Mouse (Mus musculus) cerebellum, adult 18-20 months (tissue): ENCODE results near the gene Vmn2r52.
"Not testable (repeated sequence)": the region's sequence is repeated elsewhere in the genome, so short reads cannot be mapped to it uniquely, and the experiment has no call there.

Experiments
- DNase-seq, 2 experiments: peaks; one replicate each; pipeline ENCODE4 v3.0.0; 2021

Gene Vmn2r52

DNA sequence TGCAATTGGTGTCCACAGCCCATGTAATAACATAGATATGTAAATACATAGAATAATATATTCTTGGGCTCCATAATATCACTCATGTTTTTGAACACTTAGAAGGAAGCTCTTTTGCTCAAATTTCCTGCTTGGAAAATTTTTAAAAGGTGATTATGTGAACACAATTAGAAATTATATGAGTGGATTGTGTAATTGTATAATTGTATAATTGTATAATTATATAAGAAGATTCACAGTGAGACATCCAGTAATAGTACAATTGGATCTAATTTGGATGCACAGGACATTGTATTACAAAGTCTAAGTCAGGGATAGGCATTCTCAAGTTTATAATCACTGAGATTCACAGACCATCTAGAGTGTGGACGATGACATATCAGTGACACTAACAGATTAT, at the start of gene Vmn2r52:
Gene Vmn2r52 (minus strand): TSS at position 101 of the 400 bp plus-strand sequence.
- no peak for DNase-seq

DNA sequence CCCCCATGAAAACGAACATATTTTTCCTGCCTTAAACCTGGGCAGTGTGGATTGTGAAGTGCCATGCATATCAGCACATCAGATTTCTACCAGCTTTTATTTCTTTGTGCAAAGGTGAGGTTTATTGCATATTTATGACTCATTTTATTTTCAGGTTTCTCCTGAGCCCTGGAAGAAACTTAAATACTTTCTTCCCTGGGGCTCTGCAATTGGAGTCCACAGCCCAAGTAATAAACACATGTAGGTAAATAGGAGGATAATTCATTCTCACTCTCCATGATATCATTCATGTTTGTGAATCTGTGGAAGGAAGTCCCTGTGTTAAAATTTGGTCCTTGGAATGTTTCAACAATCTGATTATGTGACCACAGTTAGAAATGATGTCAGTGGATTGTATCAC, 70.7 kb downstream of the Vmn2r52 start, which contains the start of gene Vmn2r51:
Gene Vmn2r51 (minus strand): TSS at position 101 of the 400 bp plus-strand sequence.
- not testable (repeated sequence) for DNase-seq
